Mouse (Mus musculus) forebrain, embryonic 12.5 days (tissue): ENCODE data around the gene Runx3. TPM values are rescaled to one million over a fixed set of nuclear protein-coding genes. Genes with fewer than 3 reads are reported as not detected.

ENCODE experiments used
- ATAC-seq: fragments of 200-750 bp; cut with Nextera tagmentation; 2 replicates; pipeline ENCODE4 v1.8.0; 2017; ENCODE audit warnings: moderate TSS enrichment; ENCODE audit not compliant: low FRiP score
- H3K27ac ChIP-seq: fragments of 300-500 bp; sonication (generic); 2 replicates; pipeline ENCODE4 v1.5.1; 2016; ENCODE audit warnings: mild to moderate bottlenecking
- H3K27me3 ChIP-seq: fragments of 300-500 bp; sonication (generic); 2 replicates; pipeline ENCODE4 v1.6.1; 2016; ENCODE audit warnings: mild to moderate bottlenecking
- H3K36me3 ChIP-seq: fragments of 300-500 bp; sonication (generic); replicated peaks from 2 replicates; pipeline ENCODE4 v1.6.1; 2016; ENCODE audit warnings: mild to moderate bottlenecking
- H3K4me1 ChIP-seq: fragments of 300-500 bp; sonication (generic); 2 replicates; pipeline ENCODE4 v1.6.1; 2016
- H3K4me2 ChIP-seq: fragments of 300-500 bp; sonication (generic); 2 replicates; pipeline ENCODE4 v1.6.1; 2016; ENCODE audit warnings: mild to moderate bottlenecking, moderate library complexity
- H3K4me3 ChIP-seq: fragments of 300-500 bp; sonication (generic); replicated peaks from 2 replicates; pipeline ENCODE4 v1.5.1; 2016; ENCODE audit warnings: mild to moderate bottlenecking
- H3K9ac ChIP-seq: fragments of 300-500 bp; sonication (generic); 2 replicates; pipeline ENCODE4 v1.6.1; 2016; ENCODE audit warnings: mild to moderate bottlenecking
- H3K9me3 ChIP-seq: fragments of 300-500 bp; sonication (generic); 2 replicates; pipeline ENCODE4 v1.6.1; 2016
- WGBS: fragments of 180-500 bp; shearing (Covaris S2); methylation state at CpG from one replicate; pipeline ENCODE4 v1.1.7; 2016; 5-methylcytosine and 5-hydroxymethylcytosine counted together
- polyA plus RNA-seq: library from polyadenylated mRNA; unstranded; fragments of >200 nt; fragmentation: Nextera tagmentation; extraction: Ambion mirVana; gene quantifications from 2 replicates; pipeline ENCODE4 v1.2.1, GENCODE M21; 2016

The Runx3 gene
- polyA plus RNA-seq, 1 experiment from 2014 or later, result 0.09 TPM

- H3K9ac ChIP-seq, result no peak overlapping the region
- peaks cover 5% of the 10 kb centered on the region; the same call in 1 of the 2 replicates for H3K9me3 ChIP-seq
- peaks cover 12% of the 10 kb centered on the region; the same call in 1 of the 2 replicates for H3K27me3 ChIP-seq
- no peak overlapping the region for H3K4me2 ChIP-seq
- no peak overlapping the region for H3K4me3 ChIP-seq
- H3K36me3 ChIP-seq, result no peaks in the 10 kb centered on the region
- H3K4me1 ChIP-seq, result no peaks in the 10 kb centered on the region
- H3K27ac ChIP-seq, result no peak overlapping the region
- no peak for ATAC-seq
- 81% methylated on average over 11 of the region's 11 CpGs for WGBS
Measured at GRCm38 (mm10) chr4:135191604-135192003, 71.2 kb downstream of the Runx3 start.

GRCm38 (mm10) chr4:135192841-135193240 lies 72.4 kb downstream of the Runx3 start:
- no peaks in the 10 kb centered on the region for H3K4me1 ChIP-seq
- H3K27me3 ChIP-seq, result peaks cover 12% of the 10 kb centered on the region; the same call in 1 of the 2 replicates
- H3K4me3 ChIP-seq, result no peak overlapping the region
- no peak for ATAC-seq
- H3K9me3 ChIP-seq, result peaks cover 5% of the 10 kb centered on the region; the same call in 1 of the 2 replicates
- no peak overlapping the region for H3K9ac ChIP-seq
- 80% methylated on average over 5 of the region's 5 CpGs for WGBS
- H3K36me3 ChIP-seq, result no peaks in the 10 kb centered on the region
- H3K27ac ChIP-seq, result no peak overlapping the region
- no peak overlapping the region for H3K4me2 ChIP-seq

GRCm38 (mm10) chr4:135197857-135198256 lies 77.4 kb downstream of the Runx3 start:
- H3K4me2 ChIP-seq, result no peak overlapping the region
- no peak overlapping the region for H3K27ac ChIP-seq
- no peaks in the 10 kb centered on the region for H3K36me3 ChIP-seq
- no peaks in the 10 kb centered on the region for H3K4me1 ChIP-seq
- H3K9ac ChIP-seq, result no peak overlapping the region
- H3K4me3 ChIP-seq, result no peak overlapping the region
- 86% methylated on average over 8 of the region's 8 CpGs for WGBS
- peaks cover 13% of the 10 kb centered on the region; the same call in 1 of the 2 replicates for H3K27me3 ChIP-seq
- ATAC-seq, result no peak
- H3K9me3 ChIP-seq, result peaks cover 5% of the 10 kb centered on the region; the same call in 1 of the 2 replicates

- no peak overlapping the region for H3K9ac ChIP-seq
- 80% methylated on average over 16 of the region's 16 CpGs for WGBS
Measured at GRCm38 (mm10) chr4:135201771-135202170, 81.3 kb downstream of the Runx3 start.

GRCm38 (mm10) chr4:135203279-135203678 lies 82.8 kb downstream of the Runx3 start:
- no peak for ATAC-seq
- Histone ChIP-seq H3K4me3 (peak overlapping the region; percentile 10; the same call in 1 of the 2 replicates), H3K4me2 (peak overlapping the region; percentile 35), H3K27ac (no peak overlapping the region), H3K4me1 (peaks cover 15% of the 10 kb centered on the region), H3K27me3 (peaks cover 39% of the 10 kb centered on the region), H3K36me3 (no peaks in the 10 kb centered on the region), H3K9ac (0 out of 2 replicates have a peak overlapping the region, but pooled peaks have one; percentile 25), H3K9me3 (no peaks in the 10 kb centered on the region)
- 17% methylated on average over 14 of the region's 14 CpGs for WGBS

More at GRCm38 (mm10) chr4:135201771-135202170, 81.3 kb downstream of the Runx3 start:
- no peak overlapping the region for H3K4me3 ChIP-seq
- peaks cover 15% of the 10 kb centered on the region for H3K4me1 ChIP-seq
- no peaks in the 10 kb centered on the region for H3K9me3 ChIP-seq
- no peak overlapping the region for H3K4me2 ChIP-seq
- H3K27me3 ChIP-seq, result peaks cover 30% of the 10 kb centered on the region
- no peak for ATAC-seq
- no peak overlapping the region for H3K27ac ChIP-seq
- no peaks in the 10 kb centered on the region for H3K36me3 ChIP-seq

GRCm38 (mm10) chr4:135203806-135204560 lies 83.5 kb downstream of the Runx3 start:
- 28% methylated on average over 17 of the region's 17 CpGs for WGBS
- 0 out of 2 replicates have a peak overlapping the region, but pooled peaks have one; percentile 25 for H3K9ac ChIP-seq
- no peaks in the 10 kb centered on the region for H3K36me3 ChIP-seq
- peak overlapping the region; percentile 10; the same call in 1 of the 2 replicates for H3K4me3 ChIP-seq
- H3K27me3 ChIP-seq, result peaks cover 39% of the 10 kb centered on the region
- H3K27ac ChIP-seq, result no peak overlapping the region
- H3K4me1 ChIP-seq, result peaks cover 15% of the 10 kb centered on the region
- no peak for ATAC-seq
- H3K9me3 ChIP-seq, result no peaks in the 10 kb centered on the region
- peak overlapping the region; percentile 35 for H3K4me2 ChIP-seq

GRCm38 (mm10) chr4:135204666-135205065 lies 84.2 kb downstream of the Runx3 start:
- Histone ChIP-seq H3K4me2 (no peak overlapping the region), H3K27me3 (peaks cover 39% of the 10 kb centered on the region), H3K36me3 (no peaks in the 10 kb centered on the region), H3K4me3 (no peak overlapping the region), H3K4me1 (peaks cover 15% of the 10 kb centered on the region), H3K9ac (no peak overlapping the region), H3K9me3 (no peaks in the 10 kb centered on the region), H3K27ac (no peak overlapping the region)
- no peak for ATAC-seq
- WGBS, result 71% methylated on average over 5 of the region's 5 CpGs

- Histone ChIP-seq H3K9ac (no peak overlapping the region), H3K27ac (no peak overlapping the region), H3K27me3 (peaks cover 39% of the 10 kb centered on the region), H3K9me3 (no peaks in the 10 kb centered on the region), H3K4me1 (peaks cover 15% of the 10 kb centered on the region), H3K4me2 (no peak overlapping the region), H3K36me3 (no peaks in the 10 kb centered on the region), H3K4me3 (no peak overlapping the region)
- ATAC-seq, result no peak
- 8% methylated on average over 5 of the region's 5 CpGs for WGBS
Measured at GRCm38 (mm10) chr4:135205254-135205653, 84.8 kb downstream of the Runx3 start.

GRCm38 (mm10) chr4:135205711-135206600 lies 85.5 kb downstream of the Runx3 start:
- peaks cover 39% of the 10 kb centered on the region for H3K27me3 ChIP-seq
- H3K9ac ChIP-seq, result peak overlapping the region; percentile 51

GRCm38 (mm10) chr4:135209846-135210245 lies 89.4 kb downstream of the Runx3 start:
- Histone ChIP-seq H3K27me3 (peaks cover 22% of the 10 kb centered on the region), H3K9me3 (no peaks in the 10 kb centered on the region), H3K9ac (no peak overlapping the region), H3K4me3 (no peak overlapping the region), H3K27ac (no peak overlapping the region), H3K4me2 (no peak overlapping the region), H3K36me3 (peaks cover 22% of the 10 kb centered on the region), H3K4me1 (peaks cover 5% of the 10 kb centered on the region)
- WGBS, result 72% methylated on average over 2 of the region's 2 CpGs
- no peak for ATAC-seq

More at GRCm38 (mm10) chr4:135205711-135206600, 85.5 kb downstream of the Runx3 start:
- ATAC-seq, result peak; percentile 61; the same call in 1 of the 2 replicates
- H3K27ac ChIP-seq, result no peak overlapping the region
- peaks cover 15% of the 10 kb centered on the region for H3K4me1 ChIP-seq
- no peaks in the 10 kb centered on the region for H3K36me3 ChIP-seq
- H3K9me3 ChIP-seq, result no peaks in the 10 kb centered on the region
- peak overlapping the region; percentile 82 for H3K4me2 ChIP-seq
- peak overlapping the region; percentile 38 for H3K4me3 ChIP-seq
- 2% methylated on average over 45 of the region's 47 CpGs for WGBS

- H3K36me3 ChIP-seq, result peaks cover 83% of the 10 kb centered on the region
Measured at GRCm38 (mm10) chr4:135219652-135220051, 99.2 kb downstream of the Runx3 start.

GRCm38 (mm10) chr4:135220641-135221040 lies 100.2 kb downstream of the Runx3 start:
- no peaks in the 10 kb centered on the region for H3K27me3 ChIP-seq
- no peak overlapping the region for H3K4me3 ChIP-seq
- H3K9ac ChIP-seq, result no peak overlapping the region
- no peak overlapping the region for H3K27ac ChIP-seq
- WGBS, result 89% methylated on average over 3 of the region's 3 CpGs
- H3K36me3 ChIP-seq, result peaks cover 76% of the 10 kb centered on the region
- H3K4me2 ChIP-seq, result no peak overlapping the region
- no peak for ATAC-seq
- H3K9me3 ChIP-seq, result no peaks in the 10 kb centered on the region
- H3K4me1 ChIP-seq, result peaks cover 3% of the 10 kb centered on the region; the same call in 1 of the 2 replicates

More at GRCm38 (mm10) chr4:135219652-135220051, 99.2 kb downstream of the Runx3 start:
- H3K9ac ChIP-seq, result no peak overlapping the region
- no peak overlapping the region for H3K27ac ChIP-seq
- no peak for ATAC-seq
- 66% methylated on average over 4 of the region's 4 CpGs for WGBS
- peaks cover 3% of the 10 kb centered on the region; the same call in 1 of the 2 replicates for H3K4me1 ChIP-seq
- no peak overlapping the region for H3K4me3 ChIP-seq
- no peaks in the 10 kb centered on the region for H3K9me3 ChIP-seq
- H3K27me3 ChIP-seq, result no peaks in the 10 kb centered on the region
- H3K4me2 ChIP-seq, result no peak overlapping the region
